Mouse (Mus musculus) intestine, postnatal 0 days (tissue): Measurements from ENCODE around the gene Angpt4. TPM values are rescaled to one million over a fixed set of nuclear protein-coding genes. Genes with fewer than 3 reads are reported as not detected.

ENCODE experiments used
- ATAC-seq: fragments of 200-750 bp; cut with Nextera tagmentation; 2 replicates; pipeline ENCODE4 v1.8.0; 2017; ENCODE audit warnings: mild to moderate bottlenecking, moderate TSS enrichment, moderate library complexity
- H3K27ac ChIP-seq: fragments of 300-500 bp; sonication (generic); 2 replicates; pipeline ENCODE4 v1.5.1; 2014; ENCODE audit warnings: mild to moderate bottlenecking, low read depth, low read length, moderate library complexity
- H3K27me3 ChIP-seq: fragments of 300-500 bp; sonication (generic); replicated peaks from 2 replicates; pipeline ENCODE4 v1.6.1; 2014; ENCODE audit warnings: low read length, mixed read lengths; ENCODE audit not compliant: control insufficient read depth, insufficient read depth
- H3K36me3 ChIP-seq: fragments of 300-500 bp; sonication (generic); 2 replicates; pipeline ENCODE4 v1.6.1; 2014; ENCODE audit warnings: mild to moderate bottlenecking, moderate library complexity; ENCODE audit not compliant: control insufficient read depth, insufficient read depth
- H3K4me1 ChIP-seq: fragments of 300-500 bp; sonication (generic); replicated peaks from 2 replicates; pipeline ENCODE4 v1.6.1; 2014; ENCODE audit warnings: antibody characterized with exemption, low read length, mixed read lengths; ENCODE audit not compliant: control insufficient read depth, insufficient read depth
- H3K4me2 ChIP-seq: fragments of 300-500 bp; sonication (generic); replicated peaks from 2 replicates; pipeline ENCODE4 v1.6.1; 2014; ENCODE audit warnings: low read depth, mild to moderate bottlenecking, moderate library complexity
- H3K4me3 ChIP-seq: fragments of 300-500 bp; sonication (generic); 2 replicates; pipeline ENCODE4 v1.5.1; 2014; ENCODE audit warnings: low read depth, low read length
- H3K9ac ChIP-seq: fragments of 300-500 bp; sonication (generic); 2 replicates; pipeline ENCODE4 v1.6.1; 2014; ENCODE audit warnings: mild to moderate bottlenecking, low read depth, low read length
- H3K9me3 ChIP-seq: fragments of 300-500 bp; sonication (generic); 2 replicates; pipeline ENCODE4 v1.6.1; 2016; ENCODE audit warnings: mixed run types; ENCODE audit not compliant: control insufficient read depth
- CTCF ChIP-seq: sonication (generic); IDR thresholded peaks from 2 replicates; pipeline ENCODE4 v1.5.1; 2016; ENCODE audit warnings: low read depth, mild to moderate bottlenecking, control low read depth, antibody characterized with exemption, moderate library complexity
- WGBS: fragments of 180-500 bp; shearing (Covaris S2); extraction: QIAGEN DNeasy Blood & Tissue Kit; methylation state at CpG from one replicate; pipeline ENCODE4 v1.1.7; 2014; 5-methylcytosine and 5-hydroxymethylcytosine counted together
- polyA plus RNA-seq: library from polyadenylated mRNA; unstranded; fragments of >200 nt; fragmentation: Nextera tagmentation; extraction: Ambion mirVana; gene quantifications from 2 replicates; pipeline ENCODE4 v1.2.1, GENCODE M21; 2015

The Angpt4 gene
- polyA plus RNA-seq, 1 experiment from 2014 or later = 0.27 TPM

DNA sequence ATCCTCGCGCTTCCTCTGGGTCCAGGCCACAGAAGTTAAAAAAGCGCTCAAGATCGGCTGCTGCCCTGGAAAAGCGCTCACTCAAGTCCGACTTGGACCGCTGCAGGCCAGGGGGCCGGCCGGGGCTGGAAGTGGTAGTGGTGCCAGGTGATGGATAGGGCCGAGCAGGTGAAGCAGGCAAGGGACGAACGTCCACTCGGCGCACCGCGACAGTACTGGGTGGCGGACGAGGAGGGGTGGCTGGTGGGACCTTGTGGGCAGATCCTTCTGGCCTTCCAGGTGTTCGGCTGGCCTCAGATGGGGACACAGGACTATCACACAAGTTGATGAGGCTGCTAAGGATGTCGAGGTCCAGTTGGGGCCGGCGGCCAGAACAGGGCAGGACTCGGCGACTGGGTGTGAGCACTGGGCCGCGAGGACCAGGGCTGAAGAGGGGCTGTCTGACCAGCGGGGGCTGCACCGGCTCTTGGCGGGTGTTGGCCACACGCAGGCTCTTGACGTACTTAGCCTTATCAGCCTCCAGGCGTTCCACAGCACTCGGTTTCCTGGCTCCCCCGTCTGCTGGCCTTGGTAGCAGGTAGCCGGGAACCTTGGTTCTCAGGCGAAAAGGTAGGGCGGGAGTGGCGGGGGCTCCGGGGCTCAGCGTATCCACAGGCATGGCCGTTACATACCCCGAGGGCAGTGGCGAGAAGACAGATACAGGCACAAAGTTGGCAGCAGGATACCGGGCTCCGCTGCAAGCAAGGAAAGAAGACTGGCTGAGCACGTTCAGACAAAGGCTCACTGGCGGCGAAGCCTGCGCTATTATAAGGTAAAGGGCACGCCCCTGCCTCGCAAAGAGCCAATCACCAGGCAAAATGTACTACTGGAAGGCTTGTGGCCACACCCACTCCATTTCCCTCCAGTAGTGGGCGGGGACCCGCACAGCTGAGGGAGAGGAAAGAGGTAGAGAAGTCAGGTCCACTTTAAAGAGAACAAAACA lies 59.5 kb downstream of the Angpt4 start:
- no peak for TF ChIP-seq CTCF
- peaks cover 10% of the 10 kb centered on the region for H3K4me1 ChIP-seq
- WGBS = 50% methylated on average over 53 of the region's 53 CpGs
- no peaks in the 10 kb centered on the region for H3K9me3 ChIP-seq
- H3K4me3 ChIP-seq = peak overlapping the region; percentile 23
- no peak overlapping the region for H3K27ac ChIP-seq
- H3K36me3 ChIP-seq = peaks cover 30% of the 10 kb centered on the region; the same call in 1 of the 2 replicates
- no peak overlapping the region for H3K9ac ChIP-seq
- H3K27me3 ChIP-seq = no peaks in the 10 kb centered on the region
- peak overlapping the region; percentile 59 for H3K4me2 ChIP-seq
- peak; percentile 74 for ATAC-seq

DNA sequence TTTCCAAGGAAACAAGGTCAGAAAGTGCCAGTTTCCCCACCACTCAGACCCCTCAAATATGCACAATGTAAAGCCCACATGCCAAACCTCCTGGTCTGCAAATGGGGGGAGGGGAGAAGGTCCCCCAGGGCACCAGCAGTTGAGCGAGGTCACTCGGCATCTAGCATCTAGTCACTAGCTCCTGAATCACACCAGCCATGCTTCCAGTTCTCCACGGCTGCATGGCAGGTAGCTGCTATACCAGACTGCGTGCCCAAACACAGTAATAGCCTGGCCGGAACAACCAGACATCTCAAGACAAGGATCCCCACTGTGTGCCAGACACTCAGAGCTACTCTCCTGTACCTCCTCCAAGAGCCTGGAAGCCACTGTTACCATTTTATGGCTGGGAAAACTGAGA lies 60.7 kb downstream of the Angpt4 start:
- no peak for TF ChIP-seq CTCF
- Histone ChIP-seq H3K9me3 (no peaks in the 10 kb centered on the region), H3K36me3 (peaks cover 30% of the 10 kb centered on the region; the same call in 1 of the 2 replicates), H3K9ac (no peak overlapping the region), H3K27me3 (no peaks in the 10 kb centered on the region), H3K4me1 (peaks cover 12% of the 10 kb centered on the region), H3K27ac (no peak overlapping the region), H3K4me2 (no peak overlapping the region), H3K4me3 (no peak overlapping the region)
- 94% methylated on average over 5 of the region's 5 CpGs for WGBS
- ATAC-seq = no peak

DNA sequence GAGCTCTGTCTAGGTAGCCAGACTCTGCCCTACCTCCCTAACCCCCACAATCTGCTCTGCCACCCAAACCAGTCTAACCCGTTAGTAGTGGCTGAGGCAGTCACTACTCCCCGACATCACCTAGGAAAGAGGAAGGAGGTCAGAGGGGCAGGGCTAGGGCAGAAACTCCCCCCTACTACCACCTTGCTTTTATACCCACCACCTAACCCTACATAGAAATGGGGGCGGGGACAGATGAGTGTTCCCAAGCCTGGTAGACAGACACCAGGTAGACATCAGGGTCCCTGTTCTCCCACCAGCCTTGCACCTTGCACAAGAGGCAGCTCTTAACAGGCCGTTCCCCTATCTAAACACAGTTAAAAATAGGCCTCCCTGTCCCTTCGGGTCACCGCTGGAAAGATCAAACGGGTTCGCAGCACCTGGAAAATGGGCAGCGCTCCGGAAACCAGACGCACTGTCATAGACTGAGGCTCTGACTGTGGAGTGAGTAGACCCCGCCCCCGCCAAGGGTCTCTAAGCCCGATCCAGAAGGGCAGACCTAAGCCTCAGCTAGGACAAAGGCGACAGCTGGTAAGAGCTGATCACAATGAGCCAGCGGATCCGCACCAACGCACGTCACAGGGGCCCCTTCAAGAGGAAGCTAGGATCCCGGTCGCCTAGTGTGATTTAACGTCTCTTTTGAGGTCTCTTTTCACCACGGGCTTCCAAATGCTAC lies 62.0 kb downstream of the Angpt4 start:
- TF ChIP-seq CTCF = no peak
- ATAC-seq = peak; percentile 23
- 20% methylated on average over 23 of the region's 23 CpGs for WGBS
- no peaks in the 10 kb centered on the region for H3K27me3 ChIP-seq
- 0 out of 2 replicates have a peak overlapping the region, but pooled peaks have one; percentile 34 for H3K9ac ChIP-seq
- peaks cover 17% of the 10 kb centered on the region for H3K4me1 ChIP-seq
- H3K9me3 ChIP-seq = no peaks in the 10 kb centered on the region
- peaks cover 24% of the 10 kb centered on the region; the same call in 1 of the 2 replicates for H3K36me3 ChIP-seq
- peak overlapping the region; percentile 15; the same call in 1 of the 2 replicates for H3K27ac ChIP-seq
- peak overlapping the region; percentile 33 for H3K4me3 ChIP-seq
- H3K4me2 ChIP-seq = peak overlapping the region; percentile 75

DNA sequence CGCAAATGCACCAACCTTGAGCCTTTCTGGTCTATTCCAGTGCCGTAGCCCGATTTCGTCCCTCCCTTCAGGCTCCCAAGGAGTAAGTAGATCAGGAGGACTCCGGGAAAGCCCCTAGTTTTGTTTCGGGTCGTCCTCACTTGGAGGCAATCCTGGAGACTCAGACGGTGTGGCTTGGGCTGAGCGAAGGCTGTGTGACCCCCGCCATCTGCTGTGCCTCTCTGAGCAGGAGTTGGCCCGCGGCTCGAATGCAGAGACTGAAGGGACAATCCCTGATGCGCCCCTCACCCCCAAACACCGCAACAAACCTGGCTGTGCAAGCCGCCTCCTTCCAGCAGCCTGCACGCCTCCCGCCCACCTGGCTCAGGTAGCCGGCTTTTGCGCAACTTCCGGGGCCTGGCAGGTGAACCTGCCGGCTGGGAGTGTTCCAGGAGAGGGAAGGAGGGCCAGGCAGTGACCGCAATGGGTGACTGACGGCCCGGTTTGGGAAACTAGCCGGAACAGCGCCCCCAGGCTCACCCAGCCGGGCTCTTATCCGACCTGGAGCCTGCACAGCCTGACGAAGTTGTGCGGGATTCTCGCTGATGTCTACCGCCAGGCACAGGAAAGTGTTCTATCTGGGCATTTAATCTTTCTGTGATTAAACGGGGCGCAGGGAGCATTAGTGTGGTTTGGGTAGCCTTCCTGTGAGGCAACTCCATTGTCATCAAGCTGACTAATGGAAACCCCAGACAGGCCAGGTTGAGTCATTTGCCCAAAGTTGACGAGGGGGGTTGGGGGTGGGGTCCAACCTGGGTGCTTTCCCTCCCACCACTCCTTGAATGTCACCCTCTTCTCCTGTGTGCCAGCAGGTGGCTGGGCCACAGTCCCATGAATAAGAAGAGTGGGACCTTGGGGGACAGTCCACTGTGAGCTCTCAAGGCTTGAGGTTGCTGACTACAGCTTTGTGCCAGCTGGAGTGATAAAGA lies 62.9 kb downstream of the Angpt4 start:
- peak; percentile 46 for TF ChIP-seq CTCF
- peak overlapping the region; percentile 33 for H3K4me3 ChIP-seq
- no peak overlapping the region; the same call in 1 of the 2 replicates for H3K27ac ChIP-seq
- H3K4me1 ChIP-seq = peaks cover 21% of the 10 kb centered on the region
- WGBS = 13% methylated on average over 36 of the region's 36 CpGs
- H3K27me3 ChIP-seq = no peaks in the 10 kb centered on the region
- H3K4me2 ChIP-seq = peak overlapping the region; percentile 75
- H3K36me3 ChIP-seq = peaks cover 17% of the 10 kb centered on the region; the same call in 1 of the 2 replicates
- peak; percentile 29 for ATAC-seq
- H3K9ac ChIP-seq = peak overlapping the region; percentile 34; the same call in 1 of the 2 replicates
- no peaks in the 10 kb centered on the region for H3K9me3 ChIP-seq

DNA sequence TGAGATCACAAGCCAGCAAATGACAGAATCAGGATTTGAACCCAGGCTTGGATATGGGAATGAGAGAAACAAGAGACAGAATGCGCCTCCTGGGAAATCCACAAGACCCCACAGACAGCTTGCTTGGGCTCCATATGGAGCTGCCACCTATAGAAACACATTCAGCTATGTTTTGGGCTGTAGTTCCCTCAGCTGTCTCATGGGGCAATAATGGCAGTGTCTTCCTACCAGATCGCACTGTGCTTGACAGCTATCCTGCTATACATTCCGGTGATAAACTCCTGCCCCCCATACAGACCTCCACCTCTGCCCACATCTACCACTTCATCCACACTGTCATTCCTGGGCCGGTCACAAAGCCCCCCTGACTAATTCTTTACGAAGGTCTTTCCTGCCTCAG lies 64.3 kb downstream of the Angpt4 start:
- no peaks in the 10 kb centered on the region for H3K27me3 ChIP-seq
- ATAC-seq = no peak
- peak; percentile 49 for TF ChIP-seq CTCF
- H3K4me3 ChIP-seq = no peak overlapping the region
- peaks cover 3% of the 10 kb centered on the region; the same call in 1 of the 2 replicates for H3K36me3 ChIP-seq
- WGBS = 77% methylated on average over 5 of the region's 5 CpGs
- peaks cover 21% of the 10 kb centered on the region for H3K4me1 ChIP-seq
- no peak overlapping the region for H3K9ac ChIP-seq
- no peaks in the 10 kb centered on the region for H3K9me3 ChIP-seq
- H3K27ac ChIP-seq = no peak overlapping the region
- no peak overlapping the region for H3K4me2 ChIP-seq
